Mouse (Mus musculus) heart, postnatal 0 days (tissue): ENCODE data around the gene Anapc7.

Source experiments
- CTCF ChIP-seq: IDR thresholded peaks from 2 replicates; pipeline ENCODE4 v1.5.1; 2016; ENCODE audit warnings: antibody characterized with exemption, control low read depth, low read depth
- EP300 ChIP-seq: IDR thresholded peaks from 2 replicates; pipeline ENCODE4 v1.6.1; 2016; ENCODE audit warnings: antibody characterized with exemption, low read depth

GRCm38 (mm10) chr5:122454442-122454841 is 32.9 kb downstream of the Anapc7 start:
- TF ChIP-seq EP300 (no peak; the same call in 1 of the 2 replicates), CTCF (no peak)
